Mouse (Mus musculus) intestine, embryonic 16.5 days (tissue): ENCODE measurements around the gene Grifin. TPM values are rescaled to one million over a fixed set of nuclear protein-coding genes. Genes with fewer than 3 reads are reported as not detected.
A peak's percentile ranks its signal among the peaks of the same experiment; 100 is the strongest.

Experiments
- ATAC-seq: fragments of 200-750 bp; cut with Nextera tagmentation; 2 replicates; pipeline ENCODE4 v1.8.0; 2017; ENCODE audit warnings: moderate TSS enrichment, moderate library complexity
- H3K27ac ChIP-seq: fragments of 300-500 bp; sonication (generic); 2 replicates; pipeline ENCODE4 v1.5.1; 2014; ENCODE audit warnings: mild to moderate bottlenecking, low read length
- H3K27me3 ChIP-seq: fragments of 300-500 bp; sonication (generic); replicated peaks from 2 replicates; pipeline ENCODE4 v1.6.1; 2014; ENCODE audit warnings: low read length, control low read depth, mixed read lengths; ENCODE audit not compliant: control insufficient read depth, insufficient read depth
- H3K36me3 ChIP-seq: fragments of 300-500 bp; sonication (generic); 2 replicates; pipeline ENCODE4 v1.6.1; 2014; ENCODE audit warnings: low read length, control low read depth; ENCODE audit not compliant: control insufficient read depth, insufficient read depth
- H3K4me1 ChIP-seq: fragments of 300-500 bp; sonication (generic); 2 replicates; pipeline ENCODE4 v1.6.1; 2014; ENCODE audit warnings: low read length, control low read depth, mixed read lengths; ENCODE audit not compliant: control insufficient read depth, insufficient read depth
- H3K4me2 ChIP-seq: fragments of 300-500 bp; sonication (generic); 2 replicates; pipeline ENCODE4 v1.6.1; 2014; ENCODE audit warnings: low read depth, low read length, control low read depth
- H3K4me3 ChIP-seq: fragments of 300-500 bp; sonication (generic); 2 replicates; pipeline ENCODE4 v1.5.1; 2014; ENCODE audit warnings: mild to moderate bottlenecking, low read length
- H3K9ac ChIP-seq: fragments of 300-500 bp; sonication (generic); 2 replicates; pipeline ENCODE4 v1.6.1; 2014; ENCODE audit warnings: low read depth, low read length
- H3K9me3 ChIP-seq: fragments of 300-500 bp; sonication (generic); 2 replicates; pipeline ENCODE4 v1.6.1; 2016; ENCODE audit warnings: low read length, control low read depth; ENCODE audit not compliant: control insufficient read depth
- WGBS: fragments of 180-500 bp; shearing (Covaris S2); extraction: QIAGEN DNeasy Blood & Tissue Kit; methylation state at CpG from one replicate; pipeline ENCODE4 v1.1.7; 2014; 5-methylcytosine and 5-hydroxymethylcytosine counted together
- polyA plus RNA-seq: library from polyadenylated mRNA; unstranded; fragments of >200 nt; fragmentation: Nextera tagmentation; extraction: Ambion mirVana; gene quantifications from 2 replicates; pipeline ENCODE4 v1.2.1, GENCODE M21; 2015

The Grifin gene
- polyA plus RNA-seq, 1 experiment from 2014 or later: 0.70 TPM

- H3K9me3 ChIP-seq: no peaks in the 10 kb centered on the region
- 47% methylated on average over 18 of the region's 18 CpGs for WGBS
- no peaks in the 10 kb centered on the region for H3K36me3 ChIP-seq
- H3K4me1 ChIP-seq: peaks cover 13% of the 10 kb centered on the region
- H3K27ac ChIP-seq: peak overlapping the region; percentile 60
- peak; percentile 64 for ATAC-seq
- peak overlapping the region; percentile 17; the same call in 1 of the 2 replicates for H3K4me2 ChIP-seq
- H3K9ac ChIP-seq: peak overlapping the region; percentile 42
- no peak overlapping the region for H3K4me3 ChIP-seq
- no peaks in the 10 kb centered on the region for H3K27me3 ChIP-seq
Observed at GRCm38 (mm10) chr5:140596927-140597588, 32.2 kb upstream of the Grifin start.

DNA sequence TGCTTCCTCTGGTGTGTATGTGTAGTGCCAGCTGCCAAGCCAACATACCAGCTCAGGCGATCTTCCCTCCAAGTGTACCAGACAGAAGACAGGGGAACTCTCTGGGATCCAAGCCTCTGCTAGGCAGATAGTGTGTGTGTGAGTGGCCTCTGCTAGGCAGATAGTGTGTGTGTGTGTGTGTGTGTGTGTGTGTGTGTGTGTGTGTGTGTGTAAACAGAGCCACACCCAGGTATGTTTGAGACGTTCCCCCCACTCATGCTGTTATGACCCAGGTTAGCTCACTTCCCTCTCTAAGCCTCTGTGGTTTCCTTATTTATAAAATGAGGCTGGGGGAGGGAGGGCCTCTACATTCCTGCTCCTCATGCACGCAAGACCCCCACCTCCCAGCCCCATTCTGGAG lies 31.6 kb upstream of the Grifin start:
- Histone ChIP-seq H3K27ac (peak overlapping the region; percentile 60), H3K4me2 (peak overlapping the region; percentile 17; the same call in 1 of the 2 replicates), H3K4me3 (no peak overlapping the region), H3K4me1 (peaks cover 13% of the 10 kb centered on the region), H3K9me3 (no peaks in the 10 kb centered on the region), H3K9ac (peak overlapping the region; percentile 42), H3K27me3 (no peaks in the 10 kb centered on the region), H3K36me3 (no peaks in the 10 kb centered on the region)
- 37% methylated on average over 3 of the region's 3 CpGs for WGBS
- peak; percentile 41 for ATAC-seq

GRCm38 (mm10) chr5:140594846-140595245 lies 30.0 kb upstream of the Grifin start:
- no peak overlapping the region for H3K27ac ChIP-seq
- no peaks in the 10 kb centered on the region for H3K36me3 ChIP-seq
- WGBS: 77% methylated on average over 5 of the region's 5 CpGs
- no peak for ATAC-seq
- H3K4me1 ChIP-seq: peaks cover 13% of the 10 kb centered on the region
- no peak overlapping the region for H3K4me2 ChIP-seq
- no peaks in the 10 kb centered on the region for H3K27me3 ChIP-seq
- H3K4me3 ChIP-seq: no peak overlapping the region
- no peaks in the 10 kb centered on the region for H3K9me3 ChIP-seq
- H3K9ac ChIP-seq: no peak overlapping the region

DNA sequence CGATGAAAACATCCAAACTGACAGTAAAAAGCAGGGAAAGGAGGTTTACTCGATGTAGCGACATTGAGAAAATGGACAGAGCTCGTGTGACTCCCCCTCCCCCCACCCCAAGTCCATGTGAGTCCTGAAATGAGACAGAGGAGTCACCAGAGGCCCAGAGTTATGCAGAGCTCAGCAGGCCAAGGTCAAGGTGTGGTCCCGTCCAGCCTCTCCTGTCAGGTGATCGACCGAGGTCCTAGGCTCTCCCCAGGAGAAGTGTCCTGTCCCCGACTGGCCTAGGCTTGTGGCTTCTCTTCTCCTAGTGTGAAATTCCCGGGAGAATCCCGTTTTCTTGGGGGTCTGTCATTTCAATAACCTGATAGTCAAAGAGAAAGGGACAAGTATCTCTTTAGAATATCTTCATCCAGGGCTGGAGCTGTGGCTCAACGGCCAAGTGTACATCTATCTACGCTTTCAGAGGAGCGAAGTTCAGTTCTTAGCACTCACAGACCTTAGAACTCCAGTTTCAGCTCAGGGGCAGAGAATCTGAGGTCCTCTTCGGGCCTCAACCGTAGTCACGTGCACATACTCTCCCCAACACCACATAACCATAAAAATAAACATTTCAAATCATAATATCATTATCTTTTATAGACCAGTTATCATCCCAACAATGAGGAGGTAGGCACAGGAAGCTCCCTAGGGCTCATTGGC lies 24.4 kb upstream of the Grifin start:
- no peaks in the 10 kb centered on the region for H3K27me3 ChIP-seq
- no peak overlapping the region for H3K9ac ChIP-seq
- no peaks in the 10 kb centered on the region for H3K36me3 ChIP-seq
- H3K4me1 ChIP-seq: 0 out of 2 replicates have a peak, but pooled peaks cover 2% of the 10 kb centered on the region
- no peak overlapping the region for H3K4me3 ChIP-seq
- 76% methylated on average over 16 of the region's 16 CpGs for WGBS
- no peaks in the 10 kb centered on the region for H3K9me3 ChIP-seq
- no peak overlapping the region for H3K27ac ChIP-seq
- ATAC-seq: peak; percentile 67
- no peak overlapping the region for H3K4me2 ChIP-seq

- Histone ChIP-seq H3K4me1 (peaks cover 20% of the 10 kb centered on the region), H3K4me2 (no peak overlapping the region), H3K9ac (no peak overlapping the region), H3K4me3 (no peak overlapping the region), H3K27me3 (no peaks in the 10 kb centered on the region), H3K9me3 (no peaks in the 10 kb centered on the region), H3K27ac (no peak overlapping the region), H3K36me3 (no peaks in the 10 kb centered on the region)
- no peak for ATAC-seq
- WGBS: 60% methylated on average over 6 of the region's 6 CpGs
Observed at GRCm38 (mm10) chr5:140583732-140584368, 19.0 kb upstream of the Grifin start.

GRCm38 (mm10) chr5:140582995-140583731 lies 18.3 kb upstream of the Grifin start:
- ATAC-seq: no peak
- Histone ChIP-seq H3K9ac (no peak overlapping the region), H3K27ac (no peak overlapping the region), H3K27me3 (no peaks in the 10 kb centered on the region), H3K4me3 (no peak overlapping the region), H3K4me1 (peaks cover 20% of the 10 kb centered on the region), H3K9me3 (no peaks in the 10 kb centered on the region), H3K4me2 (no peak overlapping the region), H3K36me3 (no peaks in the 10 kb centered on the region)
- WGBS: 45% methylated on average over 8 of the region's 8 CpGs

DNA sequence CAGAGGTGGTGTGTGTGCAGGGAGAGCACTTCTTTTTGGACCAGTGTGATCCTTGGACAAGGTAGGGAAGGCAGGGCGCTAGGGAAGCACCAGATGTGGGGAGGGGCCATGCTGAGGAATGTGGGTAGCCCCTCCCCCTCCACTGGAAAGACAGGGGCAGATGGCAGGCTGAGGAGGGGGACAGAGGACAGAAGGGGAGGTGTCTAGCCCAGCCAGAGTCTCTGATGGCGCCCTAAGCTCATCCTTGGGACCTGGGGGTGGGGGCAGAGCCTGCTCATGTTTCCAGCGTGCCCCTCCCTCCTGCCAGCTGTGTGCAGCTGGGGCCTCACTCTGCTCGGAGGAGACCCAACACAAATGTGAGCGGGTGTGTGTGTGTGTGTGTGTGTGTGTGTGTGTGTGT lies 16.7 kb upstream of the Grifin start:
- Histone ChIP-seq H3K4me1 (peaks cover 17% of the 10 kb centered on the region), H3K4me2 (no peak overlapping the region), H3K9ac (peak overlapping the region; percentile 19; the same call in 1 of the 2 replicates), H3K27me3 (no peaks in the 10 kb centered on the region), H3K4me3 (no peak overlapping the region), H3K27ac (no peak overlapping the region; the same call in 1 of the 2 replicates), H3K36me3 (no peaks in the 10 kb centered on the region), H3K9me3 (no peaks in the 10 kb centered on the region)
- ATAC-seq: peak; percentile 54
- WGBS: 5% methylated on average over 5 of the region's 5 CpGs

DNA sequence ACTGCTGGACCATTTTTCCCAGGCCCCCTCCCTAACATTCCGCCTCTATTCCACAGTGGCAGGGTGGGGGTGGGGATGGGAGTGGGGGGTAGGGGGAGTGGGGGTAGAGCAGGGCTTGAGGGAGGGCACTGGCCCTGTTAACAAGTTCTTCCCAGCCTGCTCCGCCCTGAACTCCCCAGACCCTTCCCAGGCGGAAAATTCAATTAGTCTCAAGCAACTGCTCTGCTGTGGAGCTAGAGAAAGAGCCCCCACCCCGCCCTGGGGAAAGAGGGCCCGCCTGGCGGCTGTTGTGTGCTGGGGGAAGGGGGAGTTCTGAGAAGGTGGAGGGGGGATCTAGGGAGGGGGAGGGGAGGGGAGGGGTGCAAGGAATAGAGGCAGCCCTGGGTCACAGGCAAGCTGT lies 14.9 kb upstream of the Grifin start:
- H3K9ac ChIP-seq: no peak overlapping the region
- peaks cover 17% of the 10 kb centered on the region for H3K4me1 ChIP-seq
- no peak overlapping the region for H3K4me3 ChIP-seq
- no peaks in the 10 kb centered on the region for H3K36me3 ChIP-seq
- no peak overlapping the region for H3K4me2 ChIP-seq
- no peak overlapping the region for H3K27ac ChIP-seq
- H3K9me3 ChIP-seq: 0 out of 2 replicates have a peak, but pooled peaks cover 2% of the 10 kb centered on the region
- no peaks in the 10 kb centered on the region for H3K27me3 ChIP-seq
- 0 out of 2 replicates have a peak, but pooled peaks have one; percentile 27 for ATAC-seq
- WGBS: 52% methylated on average over 6 of the region's 6 CpGs

DNA sequence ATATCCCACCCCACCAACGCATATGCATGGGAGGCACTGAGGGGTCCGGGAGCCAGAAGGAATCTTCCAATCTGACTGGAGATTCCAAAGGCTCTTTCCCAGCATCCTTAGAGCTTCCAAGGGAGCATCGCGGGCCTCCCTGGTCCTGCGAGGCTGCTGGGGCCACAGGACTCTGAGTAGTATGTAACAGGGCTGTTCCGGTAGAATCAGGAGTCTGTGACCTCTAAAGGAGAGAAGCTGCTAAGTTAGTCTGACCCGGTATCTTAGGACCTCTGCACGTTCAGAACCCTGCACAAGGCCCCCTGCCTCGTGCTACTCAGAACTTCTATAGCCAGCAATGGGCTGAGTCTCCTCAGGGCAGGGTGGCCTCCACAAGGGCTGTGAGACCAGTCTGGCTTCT lies 14.3 kb upstream of the Grifin start:
- 0 out of 2 replicates have a peak, but pooled peaks cover 2% of the 10 kb centered on the region for H3K9me3 ChIP-seq
- 51% methylated on average over 9 of the region's 9 CpGs for WGBS
- no peaks in the 10 kb centered on the region for H3K36me3 ChIP-seq
- ATAC-seq: no peak
- peaks cover 17% of the 10 kb centered on the region for H3K4me1 ChIP-seq
- no peak overlapping the region for H3K27ac ChIP-seq
- H3K27me3 ChIP-seq: no peaks in the 10 kb centered on the region
- no peak overlapping the region for H3K4me3 ChIP-seq
- no peak overlapping the region for H3K9ac ChIP-seq
- no peak overlapping the region for H3K4me2 ChIP-seq
